Mouse (Mus musculus): ENCODE results near the gene Foxn3.

Foxn3 gene

DNA sequence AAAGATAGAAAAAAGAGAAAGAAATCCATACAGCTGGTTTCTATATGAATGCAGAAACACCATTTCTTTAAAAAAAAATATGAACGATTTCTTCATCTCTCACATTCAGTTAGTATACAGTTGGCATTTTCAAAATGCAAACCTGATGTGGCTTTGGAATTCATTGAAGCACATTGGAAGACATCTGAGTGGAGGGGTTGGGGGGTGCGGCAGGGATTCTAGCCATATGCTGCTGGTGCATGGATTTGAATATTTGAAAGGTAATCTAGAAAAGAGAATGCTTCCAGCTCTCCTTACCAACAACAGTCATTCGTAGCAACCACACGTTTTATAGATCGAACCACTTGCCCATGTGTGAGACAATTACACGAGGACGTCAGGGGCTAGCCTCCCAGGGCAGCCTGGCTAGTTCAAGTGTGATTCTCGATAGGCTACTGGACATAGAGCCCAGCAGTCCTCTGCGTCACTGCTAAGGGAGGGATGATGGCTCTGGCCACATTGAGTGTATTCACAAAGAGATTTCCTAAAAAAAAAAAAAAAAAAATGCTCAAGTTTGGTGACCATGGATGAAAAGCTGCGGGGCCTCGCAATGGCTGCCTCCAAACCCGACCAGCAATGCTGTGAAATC is 96.0 kb downstream of the Foxn3 start:
- no peak for DNase-seq (ENCODE audit: low read depth, low spot score)

DNA sequence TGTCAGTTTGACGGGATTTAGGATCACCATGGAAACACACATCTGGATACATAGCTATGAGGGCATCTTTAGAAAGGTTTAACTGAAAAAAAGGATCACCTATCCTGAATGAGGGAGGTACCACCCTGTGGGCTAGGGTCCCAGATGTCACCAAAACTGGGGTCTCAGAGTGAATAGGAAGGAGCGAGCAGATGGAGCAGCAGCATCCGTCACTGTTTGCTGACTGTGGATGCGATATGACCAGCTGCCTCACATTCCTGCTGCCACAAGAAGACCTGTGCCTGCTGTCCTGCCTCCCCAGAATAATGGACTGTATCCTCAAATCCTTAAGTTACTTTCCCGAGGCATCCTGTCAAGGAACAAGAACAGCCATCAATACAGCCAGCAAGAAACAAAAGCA is 97.0 kb downstream of the Foxn3 start:
- no peak for DNase-seq (ENCODE audit: low read depth, low spot score)

DNA sequence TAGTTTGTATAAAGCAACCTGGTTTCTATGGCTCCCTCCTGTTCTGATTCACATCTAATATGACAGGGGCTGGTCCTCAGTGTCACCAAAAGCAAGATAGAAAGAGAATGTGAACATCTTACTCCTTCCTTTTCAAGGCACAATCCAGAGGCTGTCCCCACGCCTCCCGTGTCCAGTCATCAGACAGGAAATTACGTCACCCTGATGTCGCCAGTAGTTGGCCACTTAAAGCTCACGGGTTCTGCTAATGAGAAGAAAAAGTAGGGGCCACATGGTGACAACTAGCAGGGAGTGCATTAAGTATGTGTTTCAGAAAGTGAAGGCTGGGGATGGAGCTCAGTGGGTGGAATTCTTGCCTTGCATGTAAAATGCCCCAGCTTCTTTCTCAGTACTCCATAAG is 99.1 kb downstream of the Foxn3 start:
- DNase-seq (ENCODE audit: low read depth, low spot score), result no peak

DNA sequence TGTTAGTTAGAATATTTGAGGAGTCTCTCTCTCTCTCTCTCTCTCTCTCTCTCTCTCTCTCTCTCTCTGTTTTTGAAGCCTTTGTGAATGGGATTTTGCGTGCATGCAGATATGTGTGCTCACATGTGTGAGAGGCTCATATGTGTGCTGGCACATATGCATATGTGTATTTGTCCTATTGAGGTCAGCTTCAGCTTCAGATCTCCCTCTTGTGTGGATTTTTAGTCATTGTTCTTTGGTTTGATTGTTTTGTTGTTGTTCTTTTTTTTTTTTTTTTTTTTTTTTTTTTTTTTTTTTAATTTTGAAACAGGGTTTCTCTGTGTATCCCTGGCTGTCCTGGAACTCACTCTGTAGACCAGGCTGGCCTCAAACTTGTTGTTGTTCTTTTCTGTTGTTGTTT is 100.5 kb downstream of the Foxn3 start:
- DNase-seq (ENCODE audit: low read depth, low spot score), result no peak

DNA sequence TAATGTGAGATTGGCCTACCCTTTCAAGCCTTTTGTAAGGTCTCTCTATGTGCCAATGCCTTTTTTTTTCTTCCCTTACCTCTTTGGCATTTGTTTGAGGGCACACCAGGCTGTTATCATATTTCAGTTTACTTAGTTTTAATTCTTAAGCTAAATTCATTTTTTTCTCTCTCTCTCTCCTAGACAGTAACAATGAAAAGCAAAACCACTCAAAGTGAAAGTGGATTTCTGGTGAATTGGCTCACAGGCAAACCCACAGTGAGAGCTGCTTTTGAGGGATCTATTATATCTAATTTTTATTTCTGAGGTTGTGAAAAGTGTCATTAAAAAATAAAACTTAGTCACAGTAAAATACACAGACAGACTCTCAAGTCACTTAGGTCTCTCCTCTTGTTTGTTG is 101.1 kb downstream of the Foxn3 start:
- no peak for DNase-seq (ENCODE audit: low read depth, low spot score)

DNA sequence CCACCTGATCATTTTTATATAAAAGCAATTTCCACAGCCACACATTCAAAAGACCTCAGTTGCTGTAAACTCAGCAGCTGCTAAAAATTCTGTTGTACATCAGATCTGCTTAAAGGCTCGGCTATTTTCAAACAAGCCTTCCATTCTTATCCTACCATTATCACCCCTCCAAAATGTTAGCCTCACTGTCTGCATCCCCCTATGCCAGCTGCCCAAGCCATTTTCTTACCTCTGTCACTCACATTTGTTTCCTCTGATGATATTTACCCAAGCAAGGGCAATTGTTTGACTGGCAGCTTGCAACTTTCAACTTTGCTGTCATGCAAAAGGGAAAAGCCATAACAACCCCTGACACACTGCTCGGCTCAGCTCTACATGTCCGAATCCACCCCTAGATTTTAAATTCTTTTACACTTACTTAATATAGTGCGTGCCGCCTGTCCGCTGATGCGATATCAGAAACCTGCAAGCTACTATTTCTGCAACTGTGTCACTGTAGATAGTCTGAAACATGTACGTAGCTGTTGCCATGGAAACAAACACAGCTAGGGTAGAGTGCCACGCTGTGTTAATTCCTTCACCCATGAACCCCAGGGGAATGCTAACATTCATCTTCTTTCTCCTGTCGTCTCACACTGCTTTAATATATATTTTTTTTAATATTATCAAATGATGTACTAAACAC is 105.7 kb downstream of the Foxn3 start:
- DNase-seq (ENCODE audit: low read depth, low spot score), result peak; percentile 42

DNA sequence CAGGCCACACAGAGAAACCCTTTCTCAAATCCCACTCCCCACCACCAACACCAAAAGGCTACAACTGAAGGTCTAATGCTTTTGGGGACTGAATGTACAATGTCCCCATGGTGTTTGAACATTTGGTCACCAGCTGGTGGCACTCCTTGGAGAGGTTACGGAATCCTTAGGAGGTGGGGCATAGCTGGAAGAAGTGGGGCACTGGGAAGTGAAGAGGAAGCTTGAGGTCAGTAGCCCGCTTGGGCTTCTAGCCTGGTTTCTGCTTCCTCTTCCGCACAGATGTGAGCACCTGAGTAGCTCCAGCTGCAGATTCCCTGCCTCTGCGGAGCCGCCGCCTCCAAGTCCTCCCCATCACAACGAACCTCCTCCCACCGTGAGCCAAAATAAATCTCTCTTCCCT is 107.8 kb downstream of the Foxn3 start:
- DNase-seq (ENCODE audit: low read depth, low spot score), result no peak

DNA sequence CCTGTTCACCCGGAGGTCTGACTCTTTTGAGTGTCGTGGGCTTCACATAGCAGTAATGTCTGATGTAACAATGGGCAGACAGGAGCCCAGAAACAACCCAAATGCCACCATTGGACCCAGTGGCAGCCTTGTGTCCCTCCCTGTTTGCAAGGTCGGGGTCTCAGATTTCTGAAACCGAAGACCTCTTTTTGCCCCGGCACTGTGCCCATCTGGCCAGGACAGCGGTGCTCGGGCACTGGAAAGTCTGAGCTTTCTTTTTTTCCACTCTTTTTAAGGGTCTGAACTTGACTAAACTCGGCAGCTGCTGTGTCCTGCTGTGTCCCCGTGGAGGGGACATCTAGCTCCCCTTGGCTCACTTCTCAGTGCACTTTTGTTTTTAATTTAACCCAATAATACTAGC is 109.0 kb downstream of the Foxn3 start:
- DNase-seq (ENCODE audit: low read depth, low spot score), result no peak

DNA sequence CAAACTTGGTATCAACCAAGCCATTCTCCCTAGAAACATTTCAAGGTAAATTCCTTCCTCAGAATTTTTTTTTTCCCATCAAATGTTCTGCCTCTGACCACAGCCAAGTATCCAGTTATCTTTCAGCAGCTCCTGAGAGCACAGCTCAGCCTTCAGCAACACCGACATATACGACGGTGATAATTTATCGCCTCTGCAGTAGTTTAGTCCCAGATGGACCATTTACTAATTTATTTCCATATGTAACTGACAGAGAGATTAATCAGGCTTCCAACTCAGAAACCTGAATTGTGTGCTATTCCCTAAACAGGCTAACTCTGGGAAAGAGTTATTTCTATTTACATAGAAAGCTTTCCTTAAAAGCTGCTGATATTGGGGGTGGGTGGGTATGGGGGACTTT is 109.6 kb downstream of the Foxn3 start:
- DNase-seq (ENCODE audit: low read depth, low spot score), result no peak

DNA sequence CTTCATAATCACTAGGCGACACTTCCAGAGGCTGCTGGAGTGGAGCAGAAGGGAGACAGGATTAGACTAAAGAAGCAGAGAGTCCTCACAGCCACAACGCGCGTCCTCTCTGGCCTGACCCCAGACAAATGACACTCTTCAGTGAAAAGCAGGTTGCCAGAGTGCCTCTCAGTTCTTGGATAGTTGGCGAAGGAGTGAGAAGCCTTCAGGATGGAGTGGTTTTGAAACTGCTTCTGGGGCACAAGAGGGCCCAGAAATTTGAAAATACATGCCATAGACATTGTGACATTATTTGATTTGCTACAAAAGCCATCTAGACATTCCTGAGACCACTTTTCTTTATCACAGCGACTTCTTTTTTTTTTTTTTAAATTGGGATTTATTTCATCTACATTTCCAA is 113.3 kb downstream of the Foxn3 start:
- DNase-seq (ENCODE audit: low read depth, low spot score), result no peak

DNA sequence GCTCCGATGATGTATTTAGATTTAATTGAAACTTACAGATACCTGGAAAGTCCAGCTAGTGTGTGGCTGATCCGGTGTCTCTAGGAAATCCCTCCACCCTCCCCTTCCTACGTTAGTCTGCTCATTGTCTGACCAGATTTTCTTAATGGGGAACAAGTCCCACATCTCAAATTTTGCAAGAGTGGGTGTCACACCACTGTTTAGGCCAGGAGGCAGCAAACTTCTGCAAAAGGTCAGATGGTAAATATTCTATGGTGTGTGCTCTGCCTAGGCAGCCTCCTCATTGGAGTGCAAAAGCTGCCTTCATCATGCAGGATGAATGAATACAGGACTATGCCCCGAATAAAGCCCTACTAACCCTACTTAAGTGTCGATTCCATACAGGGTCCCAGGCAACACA is 115.6 kb downstream of the Foxn3 start:
- no peak for DNase-seq (ENCODE audit: low read depth, low spot score)

DNA sequence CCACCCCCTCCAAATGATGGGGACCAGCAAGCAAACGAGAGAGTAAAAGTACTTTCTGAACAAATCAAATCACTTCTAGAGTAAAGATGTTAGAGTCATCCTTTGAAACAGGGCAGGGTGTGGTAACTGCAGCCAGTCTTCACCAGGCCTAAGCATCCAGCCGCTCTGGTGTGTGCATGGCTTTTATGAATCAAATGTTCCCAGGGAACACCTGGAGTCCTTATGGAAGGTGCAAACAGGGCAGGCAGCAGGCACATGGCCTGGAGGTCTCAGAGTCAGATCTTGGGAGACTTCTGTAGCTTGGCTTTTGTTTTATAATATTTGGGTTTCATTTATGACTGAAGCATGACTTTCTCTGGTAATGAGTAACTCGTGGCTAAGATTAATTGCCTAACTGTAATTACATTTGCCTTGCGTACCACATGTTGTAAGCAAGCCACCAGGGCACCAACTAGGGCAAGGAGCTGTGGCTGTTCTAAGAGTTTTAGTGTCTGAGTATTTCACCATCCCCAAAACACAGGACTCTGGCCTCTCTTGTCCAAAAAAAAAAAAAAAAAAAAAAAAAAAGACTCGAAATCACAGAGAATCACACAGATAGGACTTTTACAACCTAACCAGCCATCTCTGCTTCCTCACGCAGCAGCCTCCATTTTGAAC is 118.2 kb downstream of the Foxn3 start:
- no peak for DNase-seq (ENCODE audit: low read depth, low spot score)

DNA sequence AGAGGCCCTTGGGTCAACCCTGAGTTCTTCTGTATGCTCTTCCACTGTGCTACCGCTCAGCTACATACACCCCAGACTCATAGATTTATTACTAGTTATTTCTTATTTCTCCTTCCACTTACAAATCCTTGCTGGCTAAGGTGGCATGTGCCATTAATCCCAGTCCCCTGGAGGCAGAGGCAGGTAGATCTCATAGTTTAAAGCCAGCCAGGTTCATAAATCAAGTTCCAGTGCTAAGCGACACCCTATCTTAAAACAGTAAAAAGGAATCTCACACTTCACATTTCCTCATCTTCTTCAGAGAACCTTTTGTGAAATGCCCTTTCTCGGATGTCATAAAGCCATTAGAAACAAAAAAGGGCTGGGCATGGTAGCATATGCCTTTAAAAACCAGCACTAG is 120.6 kb downstream of the Foxn3 start:
- no peak for DNase-seq (ENCODE audit: low read depth, low spot score)

DNA sequence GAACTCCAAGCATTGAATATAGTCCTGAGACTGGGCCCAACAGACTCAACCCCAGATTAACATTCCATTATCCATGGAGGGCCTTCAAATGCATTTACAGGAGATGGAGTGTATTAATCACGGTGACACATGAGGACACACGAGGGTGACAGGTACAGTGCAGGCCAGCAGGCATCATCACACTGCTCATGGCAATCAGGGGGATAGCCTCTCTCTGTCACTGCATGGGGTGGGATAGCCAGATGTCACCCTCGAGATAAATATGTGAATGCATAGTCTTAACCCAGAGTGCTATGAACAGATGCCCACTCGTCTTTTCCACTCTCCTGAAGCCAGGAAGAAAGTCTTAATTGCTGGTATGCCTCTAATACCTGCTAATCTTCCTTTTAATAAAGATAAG is 122.4 kb downstream of the Foxn3 start:
- no peak for DNase-seq (ENCODE audit: low read depth, low spot score)

DNA sequence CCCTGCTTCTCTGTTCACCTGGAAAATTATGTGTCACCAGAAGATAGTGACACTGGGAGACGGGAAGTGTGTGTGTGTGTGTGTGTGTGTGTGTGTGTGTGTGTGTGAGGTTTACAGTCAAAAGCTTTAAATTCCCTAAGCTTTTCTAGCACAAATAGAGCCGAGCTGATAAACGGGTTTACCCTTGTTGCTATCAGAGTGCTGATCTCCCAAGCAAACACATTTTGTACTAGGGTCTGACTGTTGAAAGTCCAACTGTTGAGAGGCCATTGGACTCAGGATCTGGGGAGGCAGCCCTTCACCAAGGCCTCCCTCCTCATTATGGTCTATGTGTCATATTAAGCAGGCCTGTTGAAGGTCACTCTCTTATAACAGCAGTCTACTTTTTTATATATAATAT is 123.4 kb downstream of the Foxn3 start:
- DNase-seq (ENCODE audit: low read depth, low spot score), result no peak

DNA sequence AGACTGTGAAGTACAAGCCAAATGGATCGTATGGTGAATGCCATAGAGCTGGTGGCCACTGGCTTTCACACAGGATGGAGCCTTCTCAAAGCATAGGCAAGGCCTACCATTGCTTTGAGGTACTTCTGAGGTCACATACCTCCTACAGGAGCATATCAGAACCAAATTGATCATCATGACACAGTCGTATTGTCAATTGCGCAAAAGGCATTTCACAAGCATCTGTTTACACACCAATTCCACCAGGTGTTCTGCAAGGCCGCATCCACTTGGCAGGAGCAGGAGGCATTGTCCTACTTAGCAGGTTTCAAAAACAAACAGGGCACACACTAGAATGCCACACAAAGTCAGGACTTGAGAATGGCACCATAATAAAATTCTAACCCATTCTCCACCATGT is 128.2 kb downstream of the Foxn3 start:
- DNase-seq (ENCODE audit: low read depth, low spot score), result no peak

DNA sequence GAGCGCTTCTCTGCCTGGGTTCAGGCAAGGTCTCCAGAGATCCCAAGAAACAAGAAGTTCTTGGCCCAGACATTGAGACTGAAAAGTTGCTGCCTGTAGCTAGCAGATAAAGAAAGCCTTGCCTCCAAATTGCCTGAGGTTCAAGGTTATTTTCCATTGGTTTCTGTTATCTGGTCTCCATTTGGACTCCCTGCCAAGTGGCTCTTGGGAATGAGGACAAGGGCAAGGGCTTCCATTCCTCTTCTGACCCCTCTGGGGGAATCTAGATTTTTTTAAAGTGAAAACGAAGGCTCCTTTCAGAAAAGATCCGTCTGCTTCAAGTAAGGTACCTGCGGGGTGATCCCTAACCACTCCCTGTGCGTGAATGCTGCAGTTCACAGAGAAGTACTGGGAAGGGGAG is 130.0 kb downstream of the Foxn3 start:
- no peak for DNase-seq (ENCODE audit: low read depth, low spot score)

DNA sequence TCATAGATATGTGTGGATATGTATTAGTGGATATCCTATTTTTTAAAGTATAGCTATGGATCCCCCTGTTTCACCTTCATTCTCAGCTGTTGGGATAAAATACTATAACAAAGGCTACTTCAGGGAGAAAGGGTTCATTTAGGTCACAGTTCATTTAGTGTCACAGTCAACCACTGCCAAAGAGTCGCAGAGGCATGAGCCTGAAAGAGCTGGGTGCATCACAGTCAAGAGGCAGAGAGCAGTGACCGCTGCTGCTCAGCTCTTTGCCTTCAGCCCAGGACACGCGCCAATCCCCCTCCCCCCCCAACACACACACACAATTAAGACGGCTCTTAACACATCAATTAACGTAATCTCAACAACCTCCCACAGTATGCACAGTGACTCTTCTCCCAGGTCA is 131.8 kb downstream of the Foxn3 start:
- no peak for DNase-seq (ENCODE audit: low read depth, low spot score)

DNA sequence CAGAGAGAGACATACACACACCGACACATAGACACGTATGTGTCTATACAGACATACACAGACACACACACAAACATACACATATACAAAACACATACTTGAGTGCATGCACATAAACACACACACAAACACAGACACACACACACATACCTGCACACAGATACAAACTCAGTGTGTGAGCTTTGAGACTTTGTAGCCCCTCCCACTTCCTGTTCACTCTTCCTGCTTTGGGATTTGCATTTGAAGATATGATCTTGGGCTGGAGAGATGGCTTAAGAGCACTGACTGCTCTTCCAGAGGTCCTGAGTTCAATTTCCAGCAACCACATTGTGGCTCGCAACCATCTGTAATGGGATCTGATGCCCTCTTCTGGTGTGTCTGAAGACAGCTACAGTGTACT is 132.4 kb downstream of the Foxn3 start:
- no peak for DNase-seq (ENCODE audit: low read depth, low spot score)

DNA sequence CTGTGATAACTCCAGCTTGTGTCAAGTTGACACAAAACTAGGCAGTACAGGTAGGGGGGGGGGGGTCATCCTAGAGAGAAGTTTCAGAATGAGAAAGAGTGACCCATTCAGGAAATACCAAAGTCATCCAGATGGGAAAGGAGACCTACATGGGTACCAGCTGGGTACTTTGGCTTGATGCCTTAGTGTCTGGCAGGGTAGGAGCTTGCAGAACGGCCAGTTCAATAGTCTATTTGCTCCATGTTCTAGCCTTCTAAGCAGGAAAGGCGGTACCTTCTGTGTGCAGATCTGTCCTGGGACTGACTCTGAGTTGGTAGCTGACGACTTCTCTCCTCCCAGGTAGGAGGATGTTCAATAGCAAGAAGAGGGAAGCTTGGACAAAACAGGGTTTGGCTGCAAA is 134.3 kb downstream of the Foxn3 start:
- DNase-seq (ENCODE audit: low read depth, low spot score), result no peak

DNA sequence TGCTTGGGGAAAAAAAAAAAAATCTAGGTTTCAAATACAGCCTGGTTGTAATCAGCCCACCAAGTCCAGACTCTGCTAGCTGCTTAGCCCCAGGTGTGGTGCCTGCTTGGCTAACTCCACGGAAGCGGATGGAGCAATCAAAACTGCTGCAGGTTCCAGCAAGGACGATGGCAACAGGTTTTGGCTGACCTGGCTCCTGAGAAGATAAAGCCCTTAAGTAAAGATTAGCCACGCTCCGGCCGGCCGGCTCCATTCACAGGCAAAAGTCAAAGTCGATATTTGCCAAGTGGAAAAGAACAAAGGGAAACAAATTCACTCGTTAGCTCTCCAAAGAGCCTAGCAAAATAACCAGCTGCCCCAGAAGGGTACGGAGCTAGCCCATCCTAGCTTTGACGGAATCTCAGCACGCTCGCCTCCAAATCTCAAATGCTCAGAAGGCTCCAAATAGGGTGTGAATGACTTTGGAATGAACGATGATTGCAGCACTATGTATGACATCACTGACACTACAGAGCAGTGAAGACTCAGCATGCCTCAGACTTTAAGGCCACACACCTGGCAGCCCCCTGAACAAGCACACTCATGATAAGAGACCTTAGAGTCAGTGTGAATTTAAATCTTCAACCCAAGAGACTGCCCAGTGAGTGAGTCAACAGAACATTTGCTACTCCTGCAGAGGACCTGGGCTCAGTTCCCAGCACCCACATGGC is 137.0 kb downstream of the Foxn3 start:
- DNase-seq (ENCODE audit: low read depth, low spot score), result no peak

DNA sequence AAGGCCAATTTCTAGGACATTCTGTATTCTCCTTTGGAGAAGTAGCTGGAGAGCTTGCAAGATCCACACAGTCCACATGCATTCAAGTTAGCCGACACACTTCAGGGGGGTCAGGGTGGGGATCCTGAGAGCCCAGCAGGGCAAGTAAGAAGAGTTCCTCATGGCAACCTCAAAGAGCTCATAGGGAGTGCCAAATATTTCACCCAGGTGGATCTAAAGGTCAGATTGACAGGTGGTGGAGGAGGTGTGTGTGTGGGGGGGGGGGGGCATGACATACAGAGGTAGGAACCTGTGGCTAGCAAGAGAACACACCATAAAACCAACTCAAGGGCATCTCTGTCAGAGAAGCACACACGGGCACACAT is 144.0 kb downstream of the Foxn3 start:
- no peak for DNase-seq (ENCODE audit: low read depth, low spot score)

Data from telencephalon, adult 2 months (tissue).